8 mouse cellular contexts compared by ENCODE assay signal in the genomic region with DNA sequence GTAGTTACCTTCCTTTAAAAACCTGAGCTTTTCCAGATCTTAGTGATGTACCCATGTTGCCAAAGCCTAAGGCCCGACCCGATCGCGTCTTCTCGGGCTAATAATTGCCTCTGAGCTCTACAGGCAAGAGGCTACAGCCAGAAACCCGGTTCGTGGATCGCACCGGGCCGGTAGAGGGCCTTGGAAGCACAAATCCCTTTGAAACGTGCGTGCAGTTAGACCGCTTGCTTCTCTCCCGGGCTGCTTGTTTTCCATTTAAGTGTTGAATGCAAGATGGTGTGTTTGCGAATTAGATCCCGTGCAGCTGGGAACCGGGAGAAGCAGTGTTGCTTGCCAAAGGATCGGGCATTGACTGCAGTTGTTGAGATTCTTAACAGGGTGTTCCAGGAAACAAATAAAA. TPM values are rescaled to one million over a fixed set of nuclear protein-coding genes. Genes with fewer than 3 reads are reported as not detected.
DNase-seq lines count a peak whose midpoint lies in the region; ATAC-seq and TF ChIP-seq lines count a peak whose summit lies in the region.

No protein-coding gene starts in this region.

- peak; percentile 21; the same call in 1 of the 2 replicates for TF ChIP-seq CTCF in bone marrow macrophage, adult 2 months (IDR thresholded peaks at IDR 0.05; ENCODE audit: low read depth, low read length)
- TF ChIP-seq CTCF in liver, embryonic 14.5 days (IDR thresholded peaks at IDR 0.05; ENCODE audit: low read depth) = no peak

- H3K4me1 ChIP-seq in bone marrow macrophage, adult 2 months (ENCODE audit: control insufficient read depth, insufficient read depth, low read length) = peaks cover 44% of the 10 kb centered on the region
- H3K4me1 ChIP-seq in forebrain, embryonic 11.5 days (replicated peaks; ENCODE audit: control insufficient read depth, insufficient read depth, low read length) = peaks cover 11% of the 10 kb centered on the region; the same call in 1 of the 2 replicates
- H3K4me1 ChIP-seq in heart, embryonic 15.5 days (replicated peaks) = peaks cover 21% of the 10 kb centered on the region
- H3K4me1 ChIP-seq in liver, embryonic 14.5 days (replicated peaks; ENCODE audit: control insufficient read depth in 2 of 2, insufficient read depth in 2 of 2, low read length in 1 of 2) = peaks cover 0 to 7% of the 10 kb centered on the region in 2 experiments; a peak in 2 of 4 replicates
- H3K4me1 ChIP-seq in neural tube, embryonic 12.5 days = peaks cover 14% of the 10 kb centered on the region

- TF ChIP-seq EP300 in liver, embryonic 14.5 days (IDR thresholded peaks at IDR 0.05; ENCODE audit: low read depth) = no peak

- no peak for ATAC-seq in forebrain, embryonic 11.5 days (replicated peaks; ENCODE audit: low FRiP score)
- 0 out of 2 replicates have a peak, but pooled peaks have one; percentile 8 for ATAC-seq in heart, embryonic 15.5 days (replicated peaks; ENCODE audit: insufficient number of reproducible peaks, insufficient read depth, low FRiP score, low read depth)
- no peak for ATAC-seq in liver, embryonic 14.5 days (ENCODE audit: insufficient read depth)
- ATAC-seq in neural tube, embryonic 12.5 days (ENCODE audit: low FRiP score, low read depth) = no peak

- DNase-seq in CD4-positive helper T cell, adult 2 months (ENCODE audit: low read depth, low spot score) = peak; percentile 36
- peak; percentile 72 for DNase-seq in forebrain, embryonic 11.5 days (ENCODE audit: low spot score)
- peak; percentile 71 for DNase-seq in kidney, postnatal 14 days
- no peak for DNase-seq in liver, embryonic 14.5 days (ENCODE audit: low read depth in 3 of 3, low spot score in 3 of 3)
- peak; percentile 48 for DNase-seq in testis, postnatal 14 days (ENCODE audit: low spot score)

- no peaks in the 10 kb centered on the region for H3K36me3 ChIP-seq in forebrain, embryonic 11.5 days (ENCODE audit: control insufficient read depth, insufficient read depth, low read length)
- peaks cover 4% of the 10 kb centered on the region; the same call in 1 of the 2 replicates for H3K36me3 ChIP-seq in heart, embryonic 15.5 days
- no peaks in the 10 kb centered on the region for H3K36me3 ChIP-seq in liver, embryonic 14.5 days (replicated peaks; ENCODE audit: control insufficient read depth, insufficient read depth, low read depth)
- H3K36me3 ChIP-seq in neural tube, embryonic 12.5 days = no peaks in the 10 kb centered on the region

- TF ChIP-seq POLR2A in bone marrow macrophage, adult 2 months (IDR thresholded peaks at IDR 0.05; ENCODE audit: borderline replicate concordance, low read depth, low read length) = no peak

- peaks cover 36% of the 10 kb centered on the region for H3K27me3 ChIP-seq in forebrain, embryonic 11.5 days (ENCODE audit: control insufficient read depth, insufficient read depth, low read length)
- no peaks in the 10 kb centered on the region for H3K27me3 ChIP-seq in heart, embryonic 15.5 days
- H3K27me3 ChIP-seq in liver, embryonic 14.5 days (ENCODE audit: control insufficient read depth, insufficient read depth, low read length) = peaks cover 24% of the 10 kb centered on the region
- peaks cover 50% of the 10 kb centered on the region for H3K27me3 ChIP-seq in neural tube, embryonic 12.5 days (replicated peaks)

- WGBS in forebrain, embryonic 11.5 days = under 1% methylated on average over 18 of the region's 18 CpGs
- WGBS in heart, embryonic 15.5 days = under 1% methylated on average over 18 of the region's 18 CpGs
- WGBS in liver, embryonic 14.5 days (ENCODE audit: insufficient replicate concordance) = 1% methylated on average over 18 of the region's 18 CpGs
- WGBS in neural tube, embryonic 12.5 days = under 1% methylated on average over 18 of the region's 18 CpGs

- H3K4me2 ChIP-seq in forebrain, embryonic 11.5 days (ENCODE audit: low read depth, low read length, severe bottlenecking) = peak overlapping the region; percentile 77
- H3K4me2 ChIP-seq in heart, embryonic 15.5 days = peak overlapping the region; percentile 99
- H3K4me2 ChIP-seq in liver, embryonic 14.5 days (ENCODE audit: low read depth) = peak overlapping the region; percentile 92
- peak overlapping the region; percentile 100 for H3K4me2 ChIP-seq in neural tube, embryonic 12.5 days (replicated peaks)

- no peaks in the 10 kb centered on the region for H3K9me3 ChIP-seq in forebrain, embryonic 11.5 days (ENCODE audit: control insufficient read depth, low read length)
- H3K9me3 ChIP-seq in heart, embryonic 15.5 days (replicated peaks) = no peaks in the 10 kb centered on the region
- H3K9me3 ChIP-seq in liver, embryonic 14.5 days (ENCODE audit: control insufficient read depth, low read length) = no peaks in the 10 kb centered on the region
- no peaks in the 10 kb centered on the region for H3K9me3 ChIP-seq in neural tube, embryonic 12.5 days

- peak overlapping the region; percentile 50 for H3K4me3 ChIP-seq in bone marrow macrophage, adult 2 months (ENCODE audit: insufficient read depth, low read length)
- H3K4me3 ChIP-seq in forebrain, embryonic 11.5 days (ENCODE audit: low read depth, low read length) = peak overlapping the region; percentile 70
- H3K4me3 ChIP-seq in heart, embryonic 15.5 days = peak overlapping the region; percentile 97
- H3K4me3 ChIP-seq in liver, embryonic 14.5 days (ENCODE audit: insufficient read depth in 1 of 2, low read depth in 2 of 2, low read length in 2 of 2) = peak overlapping the region; percentile 69 to 77
- peak overlapping the region; percentile 74 for H3K4me3 ChIP-seq in neural tube, embryonic 12.5 days

- peak overlapping the region; percentile 63 for H3K27ac ChIP-seq in bone marrow macrophage, adult 2 months (ENCODE audit: insufficient read depth, low read depth, low read length)
- no peak overlapping the region for H3K27ac ChIP-seq in forebrain, embryonic 11.5 days (ENCODE audit: low read depth, low read length)
- peak overlapping the region; percentile 85 for H3K27ac ChIP-seq in heart, embryonic 15.5 days
- no peak overlapping the region for H3K27ac ChIP-seq in liver, embryonic 14.5 days
- no peak overlapping the region for H3K27ac ChIP-seq in neural tube, embryonic 12.5 days

- peak overlapping the region; percentile 27; the same call in 1 of the 2 replicates for H3K9ac ChIP-seq in forebrain, embryonic 11.5 days (ENCODE audit: low read length)
- peak overlapping the region; percentile 52 for H3K9ac ChIP-seq in heart, embryonic 15.5 days
- peak overlapping the region; percentile 41 for H3K9ac ChIP-seq in liver, embryonic 14.5 days (replicated peaks)
- peak overlapping the region; percentile 29; the same call in 1 of the 2 replicates for H3K9ac ChIP-seq in neural tube, embryonic 12.5 days

RNA-seq across cellular contexts. Expression of a gene that starts 0.8 kb away (rescaled TPM):
- 14.8 and 19.3 TPM in 2 replicates for polyA plus RNA-seq in bone marrow macrophage, adult 2 months (2012; ENCODE audit: insufficient read depth, insufficient read length, missing spikeins)
- polyA plus RNA-seq in forebrain, embryonic 11.5 days (2014; fragmentation: Nextera tagmentation; extraction: Ambion mirVana) = 25.9 and 27.7 TPM in 2 replicates
- polyA plus RNA-seq in heart, embryonic 15.5 days (2015; fragmentation: Nextera tagmentation; extraction: Ambion mirVana) = 15.9 and 26.8 TPM in 2 replicates
- 2.5 and 2.7 TPM in 2 replicates for polyA plus RNA-seq in liver, embryonic 14.5 days (2012; rRNA removed)
- 2.6 and 3.4 TPM in 2 replicates for polyA plus RNA-seq in liver, embryonic 14.5 days (2014; fragmentation: Nextera tagmentation; extraction: Ambion mirVana)
- 17.8 and 23.1 TPM in 2 replicates for polyA plus RNA-seq in neural tube, embryonic 12.5 days (2016; fragmentation: Nextera tagmentation; extraction: Ambion mirVana)

Comparison
In these comparisons a context has a peak if more than half of its experiments do, and no peak if none do; other contexts are left out.
1. DNase-seq: peak in CD4-positive helper T cell, adult 2 months (single experiment), forebrain, embryonic 11.5 days (single experiment), kidney, postnatal 14 days (single experiment) and testis, postnatal 14 days (single experiment); none in liver, embryonic 14.5 days (0 of 3).
2. H3K27ac ChIP-seq: peak in bone marrow macrophage, adult 2 months (single experiment) and heart, embryonic 15.5 days (single experiment); none in forebrain, embryonic 11.5 days (single experiment), liver, embryonic 14.5 days (single experiment) and neural tube, embryonic 12.5 days (single experiment).
3. Peak in every context shown above with its lines, with median percentiles within 50 percentile points of each other: H3K4me3 ChIP-seq, H3K4me2 ChIP-seq and H3K9ac ChIP-seq.